Mouse (Mus musculus) liver, postnatal 0 days (tissue): ENCODE results near the gene Agbl4. TPM values are rescaled to one million over a fixed set of nuclear protein-coding genes. Genes with fewer than 3 reads are reported as not detected.

Experiments used
- ATAC-seq: fragments of 200-750 bp; cut with Nextera tagmentation; 2 replicates; pipeline ENCODE4 v1.8.0; 2017; ENCODE audit warnings: mild to moderate bottlenecking, moderate library complexity
- DNase-seq: peaks from one replicate; pipeline ENCODE4 v3.0.0-alpha.2; 2016
- H3K27ac ChIP-seq: fragments of 300-500 bp; sonication (generic); 2 replicates; pipeline ENCODE4 v1.5.1; 2014; ENCODE audit warnings: antibody characterized with exemption, moderate library complexity, mild to moderate bottlenecking, low read depth
- H3K27me3 ChIP-seq: fragments of 300-500 bp; sonication (generic); 2 replicates; pipeline ENCODE4 v1.6.1; 2014; ENCODE audit warnings: low read length, control low read depth, mixed read lengths; ENCODE audit not compliant: insufficient read depth
- H3K36me3 ChIP-seq: fragments of 300-500 bp; sonication (generic); replicated peaks from 2 replicates; pipeline ENCODE4 v1.6.1; 2014; ENCODE audit warnings: mild to moderate bottlenecking, control low read depth, low read length, moderate library complexity, mixed read lengths; ENCODE audit not compliant: insufficient read depth
- H3K4me1 ChIP-seq: fragments of 300-500 bp; sonication (generic); 2 replicates; pipeline ENCODE4 v1.6.1; 2014; ENCODE audit warnings: antibody characterized with exemption, mild to moderate bottlenecking, control low read depth; ENCODE audit not compliant: insufficient read depth
- H3K4me2 ChIP-seq: fragments of 300-500 bp; sonication (generic); 2 replicates; pipeline ENCODE4 v1.6.1; 2014; ENCODE audit warnings: low read depth, mild to moderate bottlenecking, low read length, moderate library complexity, mixed read lengths
- H3K4me3 ChIP-seq: fragments of 300-500 bp; sonication (generic); 2 replicates; pipeline ENCODE4 v1.5.1; 2014; ENCODE audit warnings: low read depth, low read length
- H3K9ac ChIP-seq: fragments of 300-500 bp; sonication (generic); replicated peaks from 2 replicates; pipeline ENCODE4 v1.6.1; 2014; ENCODE audit warnings: mild to moderate bottlenecking, moderate library complexity
- H3K9me3 ChIP-seq: fragments of 300-500 bp; sonication (generic); 2 replicates; pipeline ENCODE4 v1.6.1; 2016; ENCODE audit warnings: mild to moderate bottlenecking, control low read depth, low read length, mixed read lengths
- CTCF ChIP-seq: sonication (generic); IDR thresholded peaks from 2 replicates; pipeline ENCODE4 v1.5.1; 2016; ENCODE audit warnings: antibody characterized with exemption, low read depth
- EP300 ChIP-seq: IDR thresholded peaks from 2 replicates; pipeline ENCODE4 v1.6.1; 2016; ENCODE audit warnings: antibody characterized with exemption, low read depth, mild to moderate bottlenecking
- WGBS: fragments of 180-500 bp; shearing (Covaris S2); extraction: QIAGEN DNeasy Blood & Tissue Kit; methylation state at CpG from one replicate; pipeline ENCODE4 v1.1.7; 2014; ENCODE audit not compliant: insufficient replicate concordance; 5-methylcytosine and 5-hydroxymethylcytosine counted together
- polyA plus RNA-seq: library from polyadenylated mRNA; unstranded; fragments of >200 nt; fragmentation: Nextera tagmentation; extraction: Ambion mirVana; gene quantifications from 2 replicates; pipeline ENCODE4 v1.2.1, GENCODE M21; 2015

Gene Agbl4
- polyA plus RNA-seq, 1 experiment from 2014 or later: not detected

GRCm38 (mm10) chr4:111004719-111005479 lies 607.4 kb downstream of the Agbl4 start:
- TF ChIP-seq EP300 (no peak), CTCF (no peak)
- no peak for ATAC-seq
- WGBS: 72% methylated on average over 1 of the region's 1 CpGs

GRCm38 (mm10) chr4:111019376-111019775 lies 621.9 kb downstream of the Agbl4 start:
- H3K4me3 ChIP-seq: no peak overlapping the region
- no peak overlapping the region for H3K9ac ChIP-seq
- H3K9me3 ChIP-seq: no peaks in the 10 kb centered on the region
- TF ChIP-seq CTCF: no peak
- TF ChIP-seq EP300: no peak
- H3K27ac ChIP-seq: no peak overlapping the region
- ATAC-seq (no peak), DNase-seq (no peak)
- 80% methylated on average over 4 of the region's 4 CpGs for WGBS
- no peaks in the 10 kb centered on the region for H3K4me1 ChIP-seq
- H3K4me2 ChIP-seq: no peak overlapping the region
- no peaks in the 10 kb centered on the region for H3K27me3 ChIP-seq
- H3K36me3 ChIP-seq: no peaks in the 10 kb centered on the region

More at GRCm38 (mm10) chr4:111004719-111005479, 607.4 kb downstream of the Agbl4 start:
- no peaks in the 10 kb centered on the region for H3K4me1 ChIP-seq
- DNase-seq: no peak
- H3K4me3 ChIP-seq: no peak overlapping the region
- no peak overlapping the region for H3K27ac ChIP-seq
- H3K27me3 ChIP-seq: no peaks in the 10 kb centered on the region
- H3K9ac ChIP-seq: no peak overlapping the region
- H3K9me3 ChIP-seq: no peaks in the 10 kb centered on the region
- H3K36me3 ChIP-seq: no peaks in the 10 kb centered on the region
- no peak overlapping the region for H3K4me2 ChIP-seq

GRCm38 (mm10) chr4:111067330-111067729 lies 669.9 kb downstream of the Agbl4 start:
- ATAC-seq: no peak

DNA sequence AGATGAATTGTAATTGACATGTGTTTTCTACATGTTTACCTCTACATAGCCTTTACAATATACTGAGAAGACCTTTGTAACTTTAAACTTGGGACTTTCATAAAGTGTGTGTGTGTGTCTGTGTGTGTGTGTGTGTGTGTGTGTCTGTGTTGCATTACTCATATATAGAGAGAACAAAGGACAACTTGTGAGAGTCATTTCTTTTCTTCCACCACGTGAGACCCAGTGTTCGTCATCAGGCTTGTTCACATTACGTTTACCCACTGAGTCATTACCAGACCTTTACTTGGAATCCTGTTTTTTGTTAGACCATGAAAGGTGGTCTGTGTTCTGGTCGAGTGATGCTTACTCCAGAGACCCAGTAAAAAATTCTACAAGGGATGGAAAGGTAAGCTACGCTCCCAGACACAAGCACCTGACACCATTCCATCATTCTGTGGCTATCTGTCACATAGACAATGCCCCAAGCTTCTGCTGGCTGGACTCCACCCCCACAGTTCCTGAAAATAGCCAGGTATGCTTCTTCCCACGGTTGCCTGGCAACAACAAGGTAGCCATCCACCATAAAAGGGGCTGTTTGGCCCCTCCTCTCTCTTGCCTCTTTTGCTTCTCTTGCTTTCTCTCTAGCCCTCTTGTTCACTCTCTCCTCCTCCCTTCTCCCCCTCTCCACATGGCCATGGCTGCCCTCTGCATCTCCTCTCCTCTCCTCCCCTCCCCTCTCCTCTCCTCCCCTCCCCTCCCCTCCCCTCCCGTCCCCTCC lies 676.5 kb downstream of the Agbl4 start:
- 58% methylated on average over 6 of the region's 7 CpGs for WGBS
- H3K4me1 ChIP-seq: no peaks in the 10 kb centered on the region
- no peaks in the 10 kb centered on the region for H3K36me3 ChIP-seq
- no peaks in the 10 kb centered on the region for H3K9me3 ChIP-seq
- DNase-seq (no peak), ATAC-seq (no peak)
- no peak overlapping the region for H3K4me2 ChIP-seq
- no peaks in the 10 kb centered on the region for H3K27me3 ChIP-seq
- no peak overlapping the region for H3K9ac ChIP-seq
- TF ChIP-seq EP300 (no peak), CTCF (no peak)
- no peak overlapping the region for H3K27ac ChIP-seq
- H3K4me3 ChIP-seq: no peak overlapping the region

More at GRCm38 (mm10) chr4:111067330-111067729, 669.9 kb downstream of the Agbl4 start:
- Histone ChIP-seq H3K9me3 (no peaks in the 10 kb centered on the region), H3K36me3 (no peaks in the 10 kb centered on the region), H3K27ac (no peak overlapping the region), H3K4me2 (no peak overlapping the region), H3K27me3 (no peaks in the 10 kb centered on the region), H3K9ac (no peak overlapping the region), H3K4me1 (no peaks in the 10 kb centered on the region), H3K4me3 (no peak overlapping the region)
- TF ChIP-seq CTCF (no peak), EP300 (no peak)
- DNase-seq: no peak
- WGBS: 81% methylated on average over 3 of the region's 3 CpGs

DNA sequence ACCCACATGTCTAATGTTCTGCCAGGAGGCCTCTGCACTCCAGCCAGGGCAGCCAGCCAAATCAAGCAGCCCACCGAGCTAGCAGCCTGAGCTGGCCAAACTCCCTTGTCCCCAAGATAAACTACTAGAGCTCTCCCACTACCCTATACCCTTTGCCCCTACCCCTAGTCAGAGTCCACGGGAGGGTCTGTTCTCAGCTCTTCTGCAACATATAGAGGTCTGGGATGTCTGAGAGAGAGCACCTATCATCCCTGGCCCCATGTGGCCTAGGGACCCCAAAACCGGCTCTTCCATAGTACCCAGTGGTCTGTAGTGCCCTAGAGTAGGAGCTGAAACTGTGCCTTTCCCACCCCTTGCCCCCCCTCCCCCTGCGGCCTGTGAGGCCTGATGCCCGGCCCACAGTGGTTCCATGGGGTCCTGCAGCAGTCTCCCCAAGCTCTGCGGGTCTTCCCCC lies 677.3 kb downstream of the Agbl4 start:
- WGBS: 80% methylated on average over 6 of the region's 6 CpGs
- DNase-seq: no peak
- Histone ChIP-seq H3K36me3 (no peaks in the 10 kb centered on the region), H3K4me2 (no peak overlapping the region), H3K4me3 (no peak overlapping the region), H3K9ac (no peak overlapping the region), H3K27me3 (no peaks in the 10 kb centered on the region), H3K27ac (no peak overlapping the region), H3K9me3 (no peaks in the 10 kb centered on the region), H3K4me1 (no peaks in the 10 kb centered on the region)
- ATAC-seq: no peak
- TF ChIP-seq CTCF (no peak), EP300 (no peak)

DNA sequence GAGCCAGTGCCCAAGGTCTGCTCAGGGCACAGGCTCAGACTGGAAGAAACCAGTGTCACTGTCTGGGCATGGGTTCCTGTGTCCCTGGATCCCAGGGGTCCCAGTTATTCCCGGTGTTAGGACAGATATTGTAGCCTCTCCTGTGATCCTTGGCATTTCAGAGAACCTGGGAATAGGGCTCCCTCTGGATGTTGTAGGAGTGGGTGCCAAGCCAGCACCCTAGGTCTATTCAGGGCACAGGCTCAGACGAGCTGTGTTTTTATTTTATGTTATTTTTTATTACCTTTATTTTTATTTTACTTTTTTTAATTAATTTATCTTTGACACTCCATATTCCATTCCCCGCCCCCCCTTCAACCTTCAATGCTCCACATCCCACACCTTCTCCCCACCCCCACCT lies 680.3 kb downstream of the Agbl4 start:
- Histone ChIP-seq H3K4me3 (no peak overlapping the region), H3K4me2 (no peak overlapping the region), H3K4me1 (no peaks in the 10 kb centered on the region), H3K27me3 (no peaks in the 10 kb centered on the region), H3K9me3 (no peaks in the 10 kb centered on the region), H3K9ac (no peak overlapping the region), H3K36me3 (no peaks in the 10 kb centered on the region), H3K27ac (no peak overlapping the region)
- DNase-seq (no peak), ATAC-seq (no peak)
- 67% methylated on average over 3 of the region's 3 CpGs for WGBS
- TF ChIP-seq EP300: no peak
- TF ChIP-seq CTCF: no peak
